ENCODE assay signal across 9 mouse cellular contexts in the genomic region with DNA sequence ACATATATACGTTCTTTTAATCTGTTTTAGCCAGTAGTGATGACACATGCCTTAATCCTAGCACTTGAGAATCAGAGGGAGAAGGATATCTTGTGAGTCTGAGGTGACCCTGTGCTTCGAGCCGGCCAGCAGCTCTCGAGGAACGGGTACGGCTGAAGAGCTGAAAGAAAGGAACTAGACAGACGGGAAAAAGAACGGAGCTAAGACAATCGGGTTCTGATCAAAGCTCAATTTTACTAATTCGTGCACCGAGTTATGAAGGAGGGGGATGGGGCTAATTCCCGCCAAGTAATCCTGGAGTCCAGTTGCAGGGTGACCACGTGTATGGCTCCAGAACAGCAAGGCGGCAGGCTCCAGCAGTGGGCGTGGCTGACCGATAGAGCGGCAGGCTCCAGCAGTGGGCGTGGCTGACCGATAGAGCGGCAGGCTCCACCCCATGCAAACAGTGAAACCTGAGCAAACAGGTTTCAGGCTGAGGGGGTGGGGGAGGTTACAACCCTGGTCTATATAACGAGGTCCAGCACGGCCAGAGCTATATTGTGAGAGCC. TPM values are rescaled to one million over a fixed set of nuclear protein-coding genes. Genes with fewer than 3 reads are reported as not detected.
DNase-seq lines count a peak whose midpoint lies in the region; ATAC-seq and TF ChIP-seq lines count a peak whose summit lies in the region.
"Not testable (repeated sequence)": the region's sequence is repeated elsewhere in the genome, so short reads cannot be mapped to it uniquely, and the experiment has no call there.
"Had no signal": no experiment of that assay in that cellular context is flagged by ENCODE, and none has a peak within 500 bp of the region (broad histone marks: within the 10 kb centered on the region; RNA-seq: fewer than 3 reads in every experiment).

No protein-coding gene starts in this region.

- TF ChIP-seq CTCF in intestine, postnatal 0 days (IDR thresholded peaks at IDR 0.05; ENCODE audit: low read depth) = not testable (repeated sequence)

- WGBS in heart, embryonic 11.5 days (ENCODE audit: insufficient replicate concordance) = 6% methylated on average over 22 of the region's 22 CpGs
- WGBS in intestine, postnatal 0 days = 3% methylated on average over 22 of the region's 22 CpGs
- WGBS in liver, embryonic 12.5 days (ENCODE audit: insufficient replicate concordance) = 12% methylated on average over 22 of the region's 22 CpGs
- WGBS in midbrain, embryonic 14.5 days = 6% methylated on average over 22 of the region's 22 CpGs

- H3K4me3 ChIP-seq in heart, embryonic 11.5 days (ENCODE audit: low read depth, low read length) = 0 out of 2 replicates have a peak overlapping the region, but pooled peaks have one; percentile 16
- 0 out of 2 replicates have a peak overlapping the region, but pooled peaks have one; percentile 19 for H3K4me3 ChIP-seq in intestine, postnatal 0 days (ENCODE audit: low read depth, low read length)
- H3K4me3 ChIP-seq in liver, embryonic 12.5 days = peak overlapping the region; percentile 38
- not testable (repeated sequence) for H3K4me3 ChIP-seq in midbrain, embryonic 14.5 days (replicated peaks; ENCODE audit: low read depth, low read length)

- DNase-seq in midbrain, embryonic 14.5 days = peak; percentile 9
- peak; percentile 81 for DNase-seq in spleen, adult 12 weeks (ENCODE audit: low spot score)
- DNase-seq in urinary bladder, postnatal 14 days (ENCODE audit: low spot score) = peak; percentile 81

- not testable (repeated sequence) for H3K27me3 ChIP-seq in heart, embryonic 11.5 days (ENCODE audit: control insufficient read depth, insufficient read depth, low read length); intestine, postnatal 0 days (replicated peaks; ENCODE audit: control insufficient read depth, insufficient read depth, low read length); liver, embryonic 12.5 days (replicated peaks); midbrain, embryonic 14.5 days (ENCODE audit: control insufficient read depth, insufficient read depth, low read length)

- peak overlapping the region; percentile 64 for H3K4me2 ChIP-seq in heart, embryonic 11.5 days
- H3K4me2 ChIP-seq in intestine, postnatal 0 days (replicated peaks; ENCODE audit: low read depth) = peak overlapping the region; percentile 61
- H3K4me2 ChIP-seq in liver, embryonic 12.5 days = peak overlapping the region; percentile 68
- peak overlapping the region; percentile 37 for H3K4me2 ChIP-seq in midbrain, embryonic 14.5 days (ENCODE audit: low read length)

- H3K27ac ChIP-seq in heart, embryonic 11.5 days (ENCODE audit: low read depth, low read length); intestine, postnatal 0 days (ENCODE audit: low read depth, low read length); midbrain, embryonic 14.5 days (replicated peaks; ENCODE audit: low read depth, low read length): not testable (repeated sequence)
- peak overlapping the region; percentile 79 for H3K27ac ChIP-seq in liver, embryonic 12.5 days

- ATAC-seq in activated CD4-positive, CD25-positive, alpha-beta regulatory T cell, adult 4 months = peak; percentile 61
- peak; percentile 89 for ATAC-seq in erythroblast, adult 5-6 weeks (replicated peaks; ENCODE audit: low FRiP score, poor library complexity, severe bottlenecking)
- ATAC-seq in heart, embryonic 11.5 days (replicated peaks; ENCODE audit: insufficient number of reproducible peaks, low FRiP score, low TSS enrichment) = peak; percentile 68; the same call in 1 of the 2 replicates
- peak; percentile 68 for ATAC-seq in intestine, postnatal 0 days
- ATAC-seq in liver, embryonic 12.5 days = peak; percentile 87
- not testable (repeated sequence) for ATAC-seq in midbrain, embryonic 14.5 days (ENCODE audit: low FRiP score, low TSS enrichment)

- not testable (repeated sequence) for H3K4me1 ChIP-seq in heart, embryonic 11.5 days (ENCODE audit: control insufficient read depth, insufficient read depth, low read length); intestine, postnatal 0 days (replicated peaks; ENCODE audit: control insufficient read depth, insufficient read depth, low read length); midbrain, embryonic 14.5 days (ENCODE audit: control insufficient read depth, insufficient read depth, low read length)
- peaks cover 22% of the 10 kb centered on the region for H3K4me1 ChIP-seq in liver, embryonic 12.5 days

- not testable (repeated sequence) for H3K9me3 ChIP-seq in heart, embryonic 11.5 days (replicated peaks; ENCODE audit: control insufficient read depth, low read length); intestine, postnatal 0 days (ENCODE audit: control insufficient read depth); liver, embryonic 12.5 days (replicated peaks); midbrain, embryonic 14.5 days (ENCODE audit: control insufficient read depth, low read length)

- not testable (repeated sequence) for H3K36me3 ChIP-seq in heart, embryonic 11.5 days (ENCODE audit: control insufficient read depth, insufficient read depth, low read length); intestine, postnatal 0 days (ENCODE audit: control insufficient read depth, insufficient read depth); midbrain, embryonic 14.5 days (ENCODE audit: control insufficient read depth, insufficient read depth, low read length)
- peaks cover 32% of the 10 kb centered on the region for H3K36me3 ChIP-seq in liver, embryonic 12.5 days

- H3K9ac ChIP-seq in heart, embryonic 11.5 days (ENCODE audit: low read depth, low read length) = peak overlapping the region; percentile 67; the same call in 1 of the 2 replicates
- H3K9ac ChIP-seq in intestine, postnatal 0 days (ENCODE audit: low read depth, low read length); midbrain, embryonic 14.5 days (replicated peaks; ENCODE audit: low read length): not testable (repeated sequence)
- H3K9ac ChIP-seq in liver, embryonic 12.5 days = peak overlapping the region; percentile 65

RNA-seq across cellular contexts. Expression of a gene that starts 8.7 kb away (rescaled TPM):
- 1 to 10 TPM; 2.5 to 2.7 TPM for polyA plus RNA-seq in activated CD4-positive, CD25-positive, alpha-beta regulatory T cell, adult 4 months (2017; shearing (Covaris generic))
- total RNA-seq in erythroblast, adult 5-6 weeks (2015; ENCODE audit: low replicate concordance) = not detected in 2 replicates
- total RNA-seq in erythroblast, adult 5-6 weeks (2017; ENCODE audit: low replicate concordance) = not detected in 2 replicates
- 1.1 and 1.2 TPM in 2 replicates for polyA plus RNA-seq in heart, embryonic 11.5 days (2014; fragmentation: Nextera tagmentation; extraction: Ambion mirVana)
- 0.17 and 0.35 TPM in 2 replicates for polyA plus RNA-seq in intestine, postnatal 0 days (2015; fragmentation: Nextera tagmentation; extraction: Ambion mirVana)
- 1.2 and 1.3 TPM in 2 replicates for polyA plus RNA-seq in liver, embryonic 12.5 days (2016; fragmentation: Nextera tagmentation; extraction: Ambion mirVana)
- 0.47 and 1.1 TPM in 2 replicates for polyA plus RNA-seq in midbrain, embryonic 14.5 days (2014; fragmentation: Nextera tagmentation; extraction: Ambion mirVana)
- total RNA-seq: left cerebral cortex, postnatal 25 days had no signal

RNA-seq across cellular contexts. Expression of a gene that starts 16.9 kb away (rescaled TPM):
- polyA plus RNA-seq in activated CD4-positive, CD25-positive, alpha-beta regulatory T cell, adult 4 months (2017; shearing (Covaris generic)) = 1 to 10 TPM; 8.6 to 9.4 TPM
- 0.63 and 3.8 TPM in 2 replicates for total RNA-seq in erythroblast, adult 5-6 weeks (2015; ENCODE audit: low replicate concordance)
- 3.3 and 7.2 TPM in 2 replicates for total RNA-seq in erythroblast, adult 5-6 weeks (2017; ENCODE audit: low replicate concordance)
- polyA plus RNA-seq in heart, embryonic 11.5 days (2014; fragmentation: Nextera tagmentation; extraction: Ambion mirVana) = 9.6 and 11.4 TPM in 2 replicates
- 2.3 and 2.4 TPM in 2 replicates for polyA plus RNA-seq in intestine, postnatal 0 days (2015; fragmentation: Nextera tagmentation; extraction: Ambion mirVana)
- 10.1 and 10.5 TPM in 2 replicates for polyA plus RNA-seq in liver, embryonic 12.5 days (2016; fragmentation: Nextera tagmentation; extraction: Ambion mirVana)
- polyA plus RNA-seq in midbrain, embryonic 14.5 days (2014; fragmentation: Nextera tagmentation; extraction: Ambion mirVana) = 3.9 and 6.6 TPM in 2 replicates

RNA-seq across cellular contexts. Expression of a gene that starts 17.0 kb away (rescaled TPM):
- 100 to 1,000 TPM; 158 to 178 TPM for polyA plus RNA-seq in activated CD4-positive, CD25-positive, alpha-beta regulatory T cell, adult 4 months (2017; shearing (Covaris generic))
- 14.8 and 48.3 TPM in 2 replicates for total RNA-seq in erythroblast, adult 5-6 weeks (2015; ENCODE audit: low replicate concordance)
- total RNA-seq in erythroblast, adult 5-6 weeks (2017; ENCODE audit: low replicate concordance) = 27.7 and 35.1 TPM in 2 replicates
- polyA plus RNA-seq in heart, embryonic 11.5 days (2014; fragmentation: Nextera tagmentation; extraction: Ambion mirVana) = 138 and 140 TPM in 2 replicates
- polyA plus RNA-seq in intestine, postnatal 0 days (2015; fragmentation: Nextera tagmentation; extraction: Ambion mirVana) = 66.9 and 68.2 TPM in 2 replicates
- 105 TPM in 2 replicates for polyA plus RNA-seq in liver, embryonic 12.5 days (2016; fragmentation: Nextera tagmentation; extraction: Ambion mirVana)
- 176 and 179 TPM in 2 replicates for polyA plus RNA-seq in midbrain, embryonic 14.5 days (2014; fragmentation: Nextera tagmentation; extraction: Ambion mirVana)

RNA-seq across cellular contexts. Expression of a gene that starts 49.3 kb away (rescaled TPM):
- polyA plus RNA-seq in activated CD4-positive, CD25-positive, alpha-beta regulatory T cell, adult 4 months (2017; shearing (Covaris generic)) = 100 to 1,000 TPM; 323 to 363 TPM
- 52.7 and 66.1 TPM in 2 replicates for total RNA-seq in erythroblast, adult 5-6 weeks (2015; ENCODE audit: low replicate concordance)
- 38.1 and 39.2 TPM in 2 replicates for total RNA-seq in erythroblast, adult 5-6 weeks (2017; ENCODE audit: low replicate concordance)
- 397 and 442 TPM in 2 replicates for polyA plus RNA-seq in heart, embryonic 11.5 days (2014; fragmentation: Nextera tagmentation; extraction: Ambion mirVana)
- 408 and 432 TPM in 2 replicates for polyA plus RNA-seq in intestine, postnatal 0 days (2015; fragmentation: Nextera tagmentation; extraction: Ambion mirVana)
- 334 and 384 TPM in 2 replicates for polyA plus RNA-seq in liver, embryonic 12.5 days (2016; fragmentation: Nextera tagmentation; extraction: Ambion mirVana)
- polyA plus RNA-seq in midbrain, embryonic 14.5 days (2014; fragmentation: Nextera tagmentation; extraction: Ambion mirVana) = 500 and 547 TPM in 2 replicates

RNA-seq across cellular contexts. Expression of a gene that starts 56.2 kb away (rescaled TPM):
- 100 to 1,000 TPM in 1 of 2 experiments, 10 to 100 TPM in 1; 97.9 to 108 TPM for polyA plus RNA-seq in activated CD4-positive, CD25-positive, alpha-beta regulatory T cell, adult 4 months (2017; shearing (Covaris generic))
- total RNA-seq in erythroblast, adult 5-6 weeks (2015; ENCODE audit: low replicate concordance) = 19.2 and 23.4 TPM in 2 replicates
- total RNA-seq in erythroblast, adult 5-6 weeks (2017; ENCODE audit: low replicate concordance) = 19.5 and 25.1 TPM in 2 replicates
- polyA plus RNA-seq in heart, embryonic 11.5 days (2014; fragmentation: Nextera tagmentation; extraction: Ambion mirVana) = 58.7 and 59.6 TPM in 2 replicates
- 30.6 and 33.2 TPM in 2 replicates for polyA plus RNA-seq in intestine, postnatal 0 days (2015; fragmentation: Nextera tagmentation; extraction: Ambion mirVana)
- 49.2 TPM in 2 replicates for polyA plus RNA-seq in liver, embryonic 12.5 days (2016; fragmentation: Nextera tagmentation; extraction: Ambion mirVana)
- polyA plus RNA-seq in midbrain, embryonic 14.5 days (2014; fragmentation: Nextera tagmentation; extraction: Ambion mirVana) = 151 and 153 TPM in 2 replicates

Comparison
In these comparisons a context has a peak if more than half of its experiments do, and no peak if none do; other contexts are left out.
1. DNase-seq: peak in every context shown above with its lines; median percentile 81 in spleen, adult 12 weeks; 81 in urinary bladder, postnatal 14 days; 9 in midbrain, embryonic 14.5 days.